Mouse (Mus musculus) hindbrain, embryonic 10.5 days (tissue): ENCODE results near the gene Krt17. TPM values are rescaled to one million over a fixed set of nuclear protein-coding genes. Genes with fewer than 3 reads are reported as not detected.

ENCODE experiments used
- DNase-seq: peaks from one replicate; pipeline ENCODE4 v3.0.0-alpha.2; 2017; ENCODE audit warnings: low spot score
- H3K27ac ChIP-seq: fragments of 300-500 bp; sonication (generic); 2 replicates; pipeline ENCODE4 v1.5.1; 2016; ENCODE audit warnings: mild to moderate bottlenecking, moderate library complexity
- H3K27me3 ChIP-seq: fragments of 300-500 bp; sonication (generic); 2 replicates; pipeline ENCODE4 v1.6.1; 2016; ENCODE audit warnings: mild to moderate bottlenecking; ENCODE audit not compliant: poor library complexity, insufficient read depth, severe bottlenecking
- H3K36me3 ChIP-seq: fragments of 300-500 bp; sonication (generic); 2 replicates; pipeline ENCODE4 v1.6.1; 2016; ENCODE audit warnings: mild to moderate bottlenecking, moderate library complexity
- H3K4me1 ChIP-seq: fragments of 300-500 bp; sonication (generic); replicated peaks from 2 replicates; pipeline ENCODE4 v1.6.1; 2016; ENCODE audit warnings: mild to moderate bottlenecking
- H3K4me3 ChIP-seq: fragments of 300-500 bp; sonication (generic); 2 replicates; pipeline ENCODE4 v1.5.1; 2016; ENCODE audit warnings: mild to moderate bottlenecking, moderate library complexity
- H3K9me3 ChIP-seq: fragments of 300-500 bp; sonication (generic); 2 replicates; pipeline ENCODE4 v1.6.1; 2016; ENCODE audit warnings: mild to moderate bottlenecking, moderate library complexity
- WGBS: fragments of 180-500 bp; shearing (Covaris S2); methylation state at CpG from one replicate; pipeline ENCODE4 v1.1.7; 2016; 5-methylcytosine and 5-hydroxymethylcytosine counted together
- polyA plus RNA-seq: library from polyadenylated mRNA; unstranded; fragments of >200 nt; fragmentation: Nextera tagmentation; extraction: Ambion mirVana; gene quantifications from 2 replicates; pipeline ENCODE4 v1.2.1, GENCODE M21; 2016

The Krt17 gene
- polyA plus RNA-seq, 1 experiment from 2014 or later, result 0.16 TPM

DNA sequence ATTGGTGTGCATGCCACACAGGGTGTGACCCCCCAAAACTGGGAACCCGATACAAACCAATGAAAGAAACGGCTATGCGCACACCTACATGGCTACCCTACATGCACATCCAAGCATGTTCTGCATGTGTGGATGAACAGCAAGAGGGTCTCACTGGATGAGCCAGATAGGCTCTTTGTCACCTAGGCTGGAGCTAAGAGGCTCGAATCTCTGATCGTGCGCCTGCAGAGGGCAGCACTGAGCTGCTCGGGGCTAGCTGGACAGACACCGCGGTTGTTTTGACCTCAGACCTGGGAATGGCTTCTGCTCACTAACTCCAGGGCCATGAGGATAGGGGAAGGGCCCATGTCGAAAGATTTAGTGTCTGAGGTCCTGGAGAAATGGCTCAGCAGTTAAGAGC lies 21.7 kb upstream of the Krt17 start:
- no peaks in the 10 kb centered on the region for H3K9me3 ChIP-seq
- H3K36me3 ChIP-seq, result no peaks in the 10 kb centered on the region
- peak overlapping the region; percentile 75 for H3K27ac ChIP-seq
- 22% methylated on average over 10 of the region's 10 CpGs for WGBS
- DNase-seq, result peak; percentile 87
- no peaks in the 10 kb centered on the region for H3K27me3 ChIP-seq
- no peak overlapping the region for H3K4me3 ChIP-seq
- H3K4me1 ChIP-seq, result peaks cover 18% of the 10 kb centered on the region

DNA sequence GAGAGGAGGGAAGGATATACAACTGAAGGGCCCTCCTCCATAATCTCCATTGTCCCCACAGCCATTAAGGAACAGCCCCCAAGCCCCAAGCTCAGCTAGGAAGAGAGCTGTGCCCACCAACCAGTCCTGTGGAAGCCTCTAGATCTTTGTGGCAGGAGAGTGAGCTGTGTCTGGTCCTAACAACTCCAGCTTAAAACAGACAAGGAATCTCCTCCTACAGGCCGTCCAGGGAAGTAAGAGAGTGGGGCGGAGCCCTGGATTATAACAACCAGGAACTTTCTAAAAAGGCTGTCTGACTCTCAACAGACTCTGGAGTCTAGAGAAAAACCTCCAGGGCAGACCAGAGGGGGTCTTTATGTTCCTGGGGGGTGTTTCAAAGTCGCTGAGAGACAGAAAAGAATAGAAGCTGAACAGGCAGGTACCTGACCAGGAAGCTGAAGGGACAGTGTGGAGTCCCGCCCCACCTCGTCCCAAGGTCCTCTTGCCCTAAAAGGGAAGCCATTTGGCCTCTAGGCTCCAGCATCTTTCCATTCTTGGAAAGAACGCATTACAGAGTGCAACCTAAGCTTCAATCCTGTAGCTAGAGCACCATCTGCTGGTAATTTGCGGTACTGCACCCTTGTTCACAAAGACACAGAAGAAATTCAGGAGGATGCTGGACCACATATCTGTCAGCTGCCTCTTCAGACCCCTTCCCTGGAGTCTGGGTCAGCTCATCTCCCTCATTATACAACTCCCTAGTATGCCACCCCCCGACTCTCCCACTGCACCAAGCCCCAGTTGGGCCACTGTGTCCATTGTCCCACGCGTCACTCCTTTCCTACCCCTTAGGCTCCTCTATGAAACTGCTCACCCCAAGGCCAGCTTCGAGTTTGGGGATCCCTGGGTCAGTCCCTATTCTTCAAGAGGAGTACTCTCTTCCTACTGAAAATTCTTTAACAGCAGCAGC lies 21.0 kb upstream of the Krt17 start:
- DNase-seq, result peak; percentile 90
- no peaks in the 10 kb centered on the region for H3K9me3 ChIP-seq
- WGBS, result 21% methylated on average over 11 of the region's 11 CpGs
- no peaks in the 10 kb centered on the region for H3K27me3 ChIP-seq
- H3K36me3 ChIP-seq, result no peaks in the 10 kb centered on the region
- H3K4me1 ChIP-seq, result peaks cover 11% of the 10 kb centered on the region
- no peak overlapping the region for H3K4me3 ChIP-seq
- peak overlapping the region; percentile 75 for H3K27ac ChIP-seq

DNA sequence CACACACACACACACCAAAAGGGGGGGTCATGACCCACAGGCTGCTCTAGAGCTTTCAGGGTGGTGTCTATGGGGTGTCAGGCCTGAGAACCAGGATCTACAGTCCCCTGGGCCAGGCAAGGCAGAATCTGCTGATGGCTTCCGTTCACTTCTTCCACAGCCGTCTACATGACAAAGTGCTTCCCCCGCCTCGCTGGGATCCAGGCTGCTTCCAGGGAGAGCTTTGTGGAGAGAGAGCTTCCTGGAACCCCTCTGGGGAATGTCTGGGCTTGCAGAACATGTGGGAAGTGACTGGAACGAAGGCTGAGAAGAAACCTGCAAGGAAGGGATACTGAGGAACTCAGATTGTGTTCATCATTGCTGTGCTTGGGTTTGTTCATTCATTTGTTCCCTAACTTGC lies 17.9 kb upstream of the Krt17 start:
- no peak for DNase-seq
- 74% methylated on average over 5 of the region's 5 CpGs for WGBS
- Histone ChIP-seq H3K27ac (no peak overlapping the region), H3K4me3 (no peak overlapping the region), H3K27me3 (no peaks in the 10 kb centered on the region), H3K36me3 (no peaks in the 10 kb centered on the region), H3K4me1 (peaks cover 6% of the 10 kb centered on the region; the same call in 1 of the 2 replicates), H3K9me3 (no peaks in the 10 kb centered on the region)

- Histone ChIP-seq H3K9me3 (no peaks in the 10 kb centered on the region), H3K36me3 (no peaks in the 10 kb centered on the region), H3K4me1 (peaks cover 6% of the 10 kb centered on the region; the same call in 1 of the 2 replicates), H3K27ac (no peak overlapping the region), H3K4me3 (no peak overlapping the region), H3K27me3 (no peaks in the 10 kb centered on the region)
- no peak for DNase-seq
- 77% methylated on average over 15 of the region's 15 CpGs for WGBS
Observed at GRCm38 (mm10) chr11:100277726-100278480, 17.1 kb upstream of the Krt17 start.

DNA sequence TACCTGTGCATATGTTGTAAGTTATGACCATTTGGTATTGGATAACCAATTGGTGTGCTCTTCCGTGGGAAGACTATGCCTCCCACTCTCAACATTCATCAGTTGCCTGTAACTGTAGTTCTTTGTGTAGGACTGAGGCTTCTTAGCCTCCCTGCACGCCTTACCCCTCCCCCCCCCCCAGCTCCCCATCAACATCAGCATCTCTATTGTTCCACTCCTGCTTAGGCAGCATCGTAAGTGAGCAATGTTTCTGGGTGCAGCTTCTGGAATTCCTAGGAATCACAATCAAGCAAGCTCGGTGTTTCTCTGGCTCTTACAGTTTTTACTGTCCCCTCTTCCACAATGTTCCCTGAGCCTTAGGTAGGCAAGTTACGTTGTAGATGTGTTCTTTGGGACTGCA lies 14.6 kb upstream of the Krt17 start:
- WGBS, result 48% methylated on average over 5 of the region's 5 CpGs
- DNase-seq, result no peak

DNA sequence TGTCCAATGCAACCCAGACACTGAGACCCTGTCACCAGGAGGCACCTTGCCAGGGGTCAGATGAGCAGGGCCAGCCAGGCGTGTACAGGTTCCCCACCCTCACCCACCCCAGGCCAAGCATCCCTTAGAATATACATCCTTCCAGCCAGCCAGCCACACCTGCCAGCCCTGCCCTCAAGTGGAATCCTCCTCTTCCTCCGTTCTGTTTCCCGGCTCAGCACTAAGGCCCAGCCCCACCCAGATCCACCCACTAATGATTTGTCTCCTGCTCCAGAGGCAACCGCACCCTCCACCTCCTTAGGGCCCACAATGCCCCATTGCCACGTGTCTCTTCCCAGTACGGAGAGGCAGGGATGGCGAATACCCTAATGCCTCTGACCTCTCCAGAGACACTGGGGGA lies 13.9 kb upstream of the Krt17 start:
- no peaks in the 10 kb centered on the region for H3K27me3 ChIP-seq
- H3K9me3 ChIP-seq, result no peaks in the 10 kb centered on the region
- WGBS, result 79% methylated on average over 7 of the region's 7 CpGs
- DNase-seq, result no peak
- no peak overlapping the region for H3K27ac ChIP-seq
- H3K36me3 ChIP-seq, result no peaks in the 10 kb centered on the region
- H3K4me1 ChIP-seq, result no peaks in the 10 kb centered on the region
- H3K4me3 ChIP-seq, result no peak overlapping the region

More for the DNA sequence above, 14.6 kb upstream of the Krt17 start:
- Histone ChIP-seq H3K36me3 (no peaks in the 10 kb centered on the region), H3K4me3 (no peak overlapping the region), H3K27me3 (no peaks in the 10 kb centered on the region), H3K27ac (no peak overlapping the region), H3K9me3 (no peaks in the 10 kb centered on the region), H3K4me1 (no peaks in the 10 kb centered on the region)

- H3K36me3 ChIP-seq, result no peaks in the 10 kb centered on the region
- no peak overlapping the region for H3K4me3 ChIP-seq
- no peaks in the 10 kb centered on the region for H3K27me3 ChIP-seq
- no peak for DNase-seq
- H3K9me3 ChIP-seq, result no peaks in the 10 kb centered on the region
- no peaks in the 10 kb centered on the region for H3K4me1 ChIP-seq
- 92% methylated on average over 1 of the region's 1 CpGs for WGBS
- H3K27ac ChIP-seq, result no peak overlapping the region
Observed at GRCm38 (mm10) chr11:100271878-100272277, 11.0 kb upstream of the Krt17 start.

GRCm38 (mm10) chr11:100269821-100270332 lies 9.0 kb upstream of the Krt17 start, which contains the start of gene Krt42:
Gene Krt42, minus strand, starts transcription at chr11:100269871.
- WGBS, result 84% methylated on average over 7 of the region's 7 CpGs
- H3K4me1 ChIP-seq, result no peaks in the 10 kb centered on the region
- no peak within 1 kb of the TSS for H3K27ac ChIP-seq
- H3K4me3 ChIP-seq, result no peak within 1 kb of the TSS
- H3K27me3 ChIP-seq, result no peaks in the 10 kb centered on the region
- no peaks in the 10 kb centered on the region for H3K36me3 ChIP-seq
- H3K9me3 ChIP-seq, result no peaks in the 10 kb centered on the region
- no peak for DNase-seq

- Histone ChIP-seq H3K27me3 (no peaks in the 10 kb centered on the region), H3K36me3 (no peaks in the 10 kb centered on the region), H3K4me3 (no peak overlapping the region), H3K27ac (peak overlapping the region; percentile 17; the same call in 1 of the 2 replicates), H3K4me1 (peaks cover 17% of the 10 kb centered on the region; the same call in 1 of the 2 replicates), H3K9me3 (no peaks in the 10 kb centered on the region)
- 23% methylated on average over 13 of the region's 13 CpGs for WGBS
- DNase-seq, result no peak
Observed at GRCm38 (mm10) chr11:100262058-100262980, 1.5 kb upstream of the Krt17 start.

DNA sequence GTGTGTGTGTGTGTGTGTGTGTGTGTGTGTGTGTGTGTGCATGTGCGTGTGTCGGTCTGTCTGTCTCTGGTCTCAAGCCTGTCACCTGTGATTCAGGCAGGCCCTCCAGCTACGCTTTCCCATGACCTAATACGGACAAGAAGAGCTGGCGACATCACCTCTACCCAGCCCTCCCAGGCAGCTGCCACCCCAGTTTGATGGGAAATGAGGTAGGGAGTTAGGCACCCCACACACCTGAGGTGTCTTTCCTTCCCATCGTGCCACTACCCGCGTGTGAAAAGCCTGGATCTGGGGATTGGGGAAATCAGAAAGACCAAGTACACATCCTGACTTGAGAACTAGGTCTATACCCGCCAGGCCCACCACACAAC lies 391 bp upstream of the Krt17 start:
- H3K4me3 ChIP-seq, result no peak overlapping the region
- no peak for DNase-seq
- H3K4me1 ChIP-seq, result peaks cover 21% of the 10 kb centered on the region
- H3K9me3 ChIP-seq, result no peaks in the 10 kb centered on the region
- H3K27ac ChIP-seq, result no peak overlapping the region
- 80% methylated on average over 9 of the region's 9 CpGs for WGBS
- no peaks in the 10 kb centered on the region for H3K36me3 ChIP-seq
- H3K27me3 ChIP-seq, result no peaks in the 10 kb centered on the region

GRCm38 (mm10) chr11:100259079-100259478 lies 1.8 kb downstream of the Krt17 start:
- H3K36me3 ChIP-seq, result no peaks in the 10 kb centered on the region
- H3K9me3 ChIP-seq, result no peaks in the 10 kb centered on the region
- no peak overlapping the region for H3K27ac ChIP-seq
- no peaks in the 10 kb centered on the region for H3K27me3 ChIP-seq
- WGBS, result 93% methylated on average over 9 of the region's 9 CpGs
- no peak for DNase-seq
- peaks cover 25% of the 10 kb centered on the region for H3K4me1 ChIP-seq
- H3K4me3 ChIP-seq, result no peak overlapping the region

DNA sequence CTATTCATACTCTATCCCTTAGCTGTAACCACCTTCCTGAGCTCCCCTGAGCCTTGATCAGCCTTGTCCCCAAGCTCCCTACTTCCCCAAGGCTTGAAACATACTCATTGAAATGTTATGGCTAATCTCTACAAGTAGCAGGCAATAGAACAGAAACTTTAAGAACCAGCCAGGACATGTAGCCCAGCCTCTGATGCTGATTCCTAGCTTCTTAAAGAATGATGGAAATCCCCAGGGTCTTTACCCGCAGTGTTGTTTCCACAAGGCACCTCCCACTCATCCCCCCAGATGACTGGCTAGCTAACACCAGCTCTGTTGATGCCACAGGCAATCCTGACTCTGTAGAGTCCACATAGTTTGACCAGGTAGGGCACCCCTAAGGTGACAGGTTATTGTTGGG lies 2.9 kb downstream of the Krt17 start:
- Histone ChIP-seq H3K27me3 (no peaks in the 10 kb centered on the region), H3K36me3 (no peaks in the 10 kb centered on the region), H3K4me1 (peaks cover 21% of the 10 kb centered on the region), H3K27ac (no peak overlapping the region), H3K9me3 (no peaks in the 10 kb centered on the region), H3K4me3 (no peak overlapping the region)
- 86% methylated on average over 1 of the region's 1 CpGs for WGBS
- no peak for DNase-seq
